Mouse (Mus musculus) ovary, postnatal 36 days (tissue): ENCODE measurements at regions not wholly inside any gene's neighbourhood (a gene's known extent, or its start where the extent isn't known, plus 50 kb on each side); places are given as distances from the start of the nearest gene placed in this dataset.
"Not testable (repeated sequence)": the region's sequence is repeated elsewhere in the genome, so short reads cannot be mapped to it uniquely, and the experiment has no call there.

Experiments used
- DNase-seq: peaks from one replicate; pipeline ENCODE4 v3.0.0; 2022; ENCODE audit warnings: low spot score, mixed read lengths

DNA sequence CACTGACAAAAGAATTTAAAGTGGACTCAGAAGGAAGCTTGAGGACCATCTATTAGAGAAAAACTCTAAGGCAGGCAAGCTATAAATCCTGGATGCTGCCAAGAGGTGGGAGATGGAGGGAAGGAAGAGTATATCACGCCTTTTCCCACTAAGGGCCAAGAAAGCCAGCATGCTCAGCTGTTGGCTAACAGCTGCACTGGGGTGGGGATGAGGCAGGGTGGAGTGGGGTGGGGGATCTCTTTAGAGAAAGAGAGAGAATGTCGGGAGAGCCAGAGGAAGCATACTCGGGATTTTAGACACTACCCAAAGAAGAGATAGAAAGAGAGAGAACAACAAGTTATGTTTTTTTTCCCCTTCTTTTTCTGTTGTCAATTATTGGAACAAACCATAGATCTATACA, 115.2 kb upstream of the Shb start:
- no peak for DNase-seq

DNA sequence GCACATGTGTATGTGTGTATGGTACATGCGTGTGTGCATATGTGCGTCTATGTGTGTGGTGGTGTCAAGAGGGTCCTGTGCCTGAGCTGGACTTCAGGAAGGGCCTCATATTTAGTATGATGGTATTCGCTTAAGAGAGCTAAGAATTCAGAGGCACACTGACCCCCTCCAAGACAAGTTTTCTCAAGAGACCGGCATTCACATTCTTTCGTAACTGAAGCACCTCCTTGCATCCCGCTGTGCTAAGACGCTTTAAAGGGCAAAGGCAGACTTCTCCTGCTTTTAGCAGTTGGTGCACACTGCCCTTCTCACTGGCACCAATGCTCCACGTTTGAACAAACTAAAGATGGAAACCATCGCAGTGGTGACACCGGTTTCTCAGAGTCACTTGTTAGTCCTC, 110.3 kb upstream of the Shb start:
- no peak for DNase-seq

DNA sequence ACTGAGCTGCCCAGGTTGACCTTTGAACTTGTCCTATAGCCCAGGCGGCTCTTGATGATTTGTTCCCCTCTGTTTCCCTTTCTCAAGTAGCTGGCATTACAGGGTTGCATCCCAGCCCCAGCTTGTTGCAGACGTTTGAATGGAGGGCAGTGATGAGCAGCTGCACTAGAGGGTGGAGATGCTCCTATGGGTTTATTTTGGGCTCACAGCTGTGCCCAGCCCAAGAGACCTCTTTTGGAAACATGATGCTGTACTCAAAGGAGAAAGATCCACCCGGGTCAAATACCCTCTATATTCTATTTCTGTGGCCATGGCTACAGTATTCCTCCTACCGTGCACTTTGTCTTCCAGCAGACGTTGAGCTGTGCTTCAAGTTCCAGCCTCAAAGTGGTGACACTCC, 109.0 kb upstream of the Shb start:
- no peak for DNase-seq

DNA sequence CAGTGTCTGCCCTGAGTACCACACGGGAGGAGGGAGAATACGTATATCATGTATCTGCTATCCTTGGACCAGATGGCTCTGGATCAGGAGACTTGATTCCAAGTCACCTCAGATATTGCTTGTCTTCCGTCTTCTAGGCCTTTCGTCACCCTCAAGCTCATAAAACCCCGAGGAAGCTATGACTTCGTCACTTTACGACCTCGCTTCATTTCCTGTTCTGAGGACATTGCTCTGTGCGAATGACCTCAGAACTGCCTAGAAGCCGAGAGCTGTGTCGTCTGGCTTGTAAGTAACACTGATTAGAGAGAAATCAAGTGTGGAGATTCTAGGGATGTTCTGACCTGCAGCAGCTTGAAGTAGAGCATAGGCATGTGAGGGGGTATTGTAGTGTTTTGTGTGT, 108.4 kb upstream of the Shb start:
- DNase-seq, result no peak

DNA sequence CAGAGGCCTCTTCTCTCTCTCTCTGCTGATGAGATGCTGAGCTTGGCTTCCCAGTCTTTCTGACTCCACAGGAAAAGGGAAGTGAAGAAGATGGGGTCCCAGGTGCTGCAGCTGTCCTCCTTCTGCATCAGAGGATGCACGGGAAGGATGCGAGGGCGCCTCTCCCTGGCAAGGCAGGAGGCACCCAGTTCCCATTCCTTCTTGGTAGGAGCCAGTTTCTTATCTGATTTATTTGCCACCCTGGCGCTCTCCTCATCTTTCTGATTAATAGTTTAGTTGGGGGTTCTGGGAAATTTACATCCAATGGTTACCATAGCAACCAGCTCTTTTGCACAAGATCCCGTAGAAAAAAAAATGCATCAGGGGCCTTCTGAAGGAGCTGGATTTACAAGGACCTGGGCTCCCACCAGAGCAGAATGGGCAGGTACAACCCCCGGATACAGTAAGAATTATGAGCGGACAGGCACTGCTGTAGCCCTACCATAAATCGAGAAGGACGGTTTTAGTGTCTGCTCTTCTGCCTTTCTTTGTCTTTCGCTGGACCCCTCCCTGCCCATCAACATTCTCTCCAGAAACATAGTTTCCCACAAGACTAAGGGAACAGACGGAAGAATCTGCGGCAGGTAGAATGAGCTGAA, 107.2 kb upstream of the Shb start:
- no peak for DNase-seq

DNA sequence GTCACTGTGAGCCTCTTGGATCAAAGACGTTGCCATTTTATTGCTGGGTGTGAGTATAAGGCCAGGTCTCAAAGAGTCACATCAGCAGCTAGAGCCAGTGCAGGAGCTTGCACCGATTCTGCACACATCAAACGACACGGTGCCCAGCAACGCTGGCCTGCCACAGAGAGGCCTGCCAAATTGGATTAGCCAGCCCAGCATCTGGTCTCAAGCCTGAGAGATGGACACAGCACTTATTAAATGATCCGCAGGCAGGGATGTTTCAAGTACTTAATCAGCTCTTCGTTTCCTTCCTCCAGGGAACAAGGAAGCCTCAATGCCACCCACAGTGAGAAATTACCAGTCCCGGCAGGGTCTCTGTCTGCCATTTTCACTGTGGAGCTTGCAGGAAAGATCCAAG, 106.1 kb upstream of the Shb start:
- DNase-seq, result no peak

DNA sequence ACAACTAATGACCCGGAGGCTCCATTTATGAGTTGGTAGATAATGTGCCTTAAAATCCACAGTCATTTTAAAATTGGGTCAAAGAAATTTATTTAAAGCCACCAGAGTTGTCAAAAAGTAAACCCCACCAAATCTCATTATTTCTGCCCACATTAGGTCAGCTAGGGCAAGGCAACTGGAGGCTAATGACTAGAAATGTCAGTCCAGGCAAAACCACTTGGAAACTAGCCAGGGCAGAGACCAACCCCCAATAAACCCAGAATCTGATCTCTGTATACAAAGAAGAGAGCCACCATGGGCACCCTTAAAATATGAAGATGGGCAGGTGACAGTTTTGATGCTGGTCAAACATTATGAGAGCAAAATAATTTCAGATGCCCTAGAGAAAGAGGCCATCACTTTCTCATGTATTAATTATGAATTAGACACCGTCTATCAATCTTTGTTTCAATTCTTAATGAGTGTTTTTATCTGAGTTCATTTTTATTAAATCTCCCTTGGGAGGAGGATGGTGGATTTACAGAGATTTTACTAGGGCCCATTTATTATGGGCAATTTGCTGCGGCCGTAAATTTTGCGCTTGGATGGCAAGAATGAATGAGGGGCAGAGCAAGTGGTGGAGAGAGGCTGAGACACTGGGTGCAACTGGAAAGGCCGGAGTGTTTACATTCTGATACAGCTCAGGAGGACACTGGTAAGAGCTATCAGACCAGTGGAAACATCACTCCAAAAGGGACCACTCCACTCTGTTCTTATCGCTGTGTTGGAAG, 99.2 kb upstream of the Shb start:
- no peak for DNase-seq

DNA sequence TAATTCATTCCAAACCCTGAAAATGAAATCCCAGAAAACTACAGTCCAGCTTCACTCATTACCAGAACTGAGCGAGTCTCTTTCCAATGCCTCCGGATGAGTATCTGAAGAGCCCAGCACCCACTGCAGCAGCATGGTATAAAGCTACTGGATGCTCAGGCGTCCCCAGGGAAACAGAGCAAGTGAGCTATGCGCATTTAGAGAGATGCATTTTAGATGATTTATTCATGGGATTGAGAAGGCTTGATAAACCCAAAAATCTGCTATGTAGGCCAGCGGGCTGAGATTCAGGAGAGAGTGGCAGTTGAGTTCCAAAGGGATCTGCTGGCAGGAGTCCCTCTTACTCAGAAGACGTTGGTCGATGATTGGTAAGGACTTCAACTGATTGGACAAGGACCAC, 93.4 kb upstream of the Shb start:
- DNase-seq, result no peak

DNA sequence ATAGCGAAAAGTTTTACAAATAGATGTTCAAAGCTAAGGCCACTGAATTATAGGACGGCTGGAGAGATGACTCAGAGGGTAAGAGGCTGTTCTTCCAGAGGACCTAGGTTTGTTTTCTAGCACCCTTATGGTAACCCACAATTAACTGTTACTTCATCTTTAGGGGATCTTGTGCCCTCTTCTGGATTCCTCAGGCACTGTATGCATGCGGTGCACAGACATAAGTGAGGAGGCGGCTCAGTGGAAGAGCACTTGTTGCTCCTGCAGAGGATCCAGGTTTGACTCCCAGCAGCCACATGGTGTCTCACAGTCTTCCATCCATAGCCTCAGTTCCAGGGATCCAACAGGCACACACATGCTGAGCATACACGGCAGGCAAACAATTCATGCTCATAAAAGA, 89.7 kb upstream of the Shb start:
- no peak for DNase-seq

DNA sequence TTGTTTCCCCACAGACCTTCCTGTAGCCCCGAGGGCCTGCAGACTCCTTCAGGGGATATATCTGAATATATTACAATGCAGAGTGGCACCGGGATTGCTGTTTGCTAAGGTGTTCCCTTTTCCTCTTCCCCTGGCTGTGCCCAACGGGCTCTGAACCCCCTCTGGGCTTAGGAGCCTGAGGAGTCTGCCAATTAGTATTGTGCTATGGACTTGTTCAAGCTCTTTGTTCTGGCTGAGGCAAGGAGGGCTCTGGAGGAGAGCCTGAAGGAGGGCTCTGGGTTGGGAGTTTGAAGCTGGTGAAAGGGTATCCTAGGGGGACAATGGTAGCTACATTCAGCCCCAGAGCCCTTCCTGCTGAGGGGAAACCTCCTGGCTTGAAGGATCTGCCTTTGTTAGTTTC, 84.9 kb upstream of the Shb start:
- DNase-seq, result no peak

DNA sequence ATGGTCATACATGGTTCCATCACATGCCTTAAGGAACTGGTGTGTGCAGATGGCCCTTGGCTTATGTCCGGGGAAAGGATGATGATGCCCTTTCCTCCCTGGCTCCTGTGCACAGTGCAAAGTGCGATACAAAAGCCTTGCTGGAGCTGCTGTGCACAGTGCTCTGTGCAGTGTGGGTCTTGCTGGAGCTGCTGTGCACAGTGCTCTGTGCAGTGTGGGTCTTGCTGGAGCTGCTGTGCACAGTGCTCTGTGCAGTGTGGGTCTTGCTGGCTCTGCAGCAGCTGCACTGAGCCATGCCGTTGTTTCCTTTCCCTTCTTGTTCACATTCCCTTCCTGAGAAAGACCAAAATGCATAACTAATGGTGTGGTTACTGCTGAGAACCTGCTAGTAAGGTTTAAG, 81.2 kb upstream of the Shb start:
- DNase-seq, result not testable (repeated sequence)

DNA sequence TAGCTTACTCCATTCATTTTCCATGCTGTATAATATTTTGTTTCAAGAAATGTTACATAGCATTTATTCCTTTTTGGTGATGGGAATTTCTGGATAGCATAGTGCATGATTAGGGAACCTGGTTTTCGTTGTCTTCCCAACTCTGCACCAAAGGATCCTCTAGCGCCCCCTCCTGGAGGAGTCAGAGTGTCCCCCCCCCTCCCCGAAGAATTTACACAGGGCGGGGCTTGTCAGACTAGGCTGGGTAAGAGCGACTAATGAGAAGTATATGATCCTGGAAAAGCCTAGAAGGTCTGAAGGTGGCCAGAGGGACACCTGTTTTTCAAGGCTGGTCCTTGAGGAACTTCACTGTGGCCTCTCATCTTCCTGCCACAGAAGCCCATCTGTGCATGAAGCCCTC, 79.9 kb upstream of the Shb start:
- peak; percentile 40 for DNase-seq

DNA sequence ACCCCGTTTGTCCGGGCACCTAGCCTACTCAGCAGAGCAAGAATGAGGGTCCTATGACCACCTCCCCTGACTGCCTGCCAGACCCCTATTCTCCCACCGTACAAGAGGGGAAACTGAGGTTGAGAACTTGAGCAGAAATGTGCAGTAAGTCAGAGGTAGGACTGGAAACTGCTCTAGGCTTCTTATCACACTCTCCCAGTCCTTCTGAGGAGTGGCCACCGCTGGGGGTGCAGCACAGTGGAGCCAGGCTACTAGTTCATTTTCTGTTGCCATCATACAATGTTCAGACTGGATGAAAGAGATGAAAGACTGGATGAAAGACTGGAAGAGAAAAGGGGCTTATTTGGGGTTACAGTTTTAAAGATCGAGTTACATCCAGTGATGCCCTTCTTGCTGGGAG, 78.7 kb upstream of the Shb start:
- no peak for DNase-seq

DNA sequence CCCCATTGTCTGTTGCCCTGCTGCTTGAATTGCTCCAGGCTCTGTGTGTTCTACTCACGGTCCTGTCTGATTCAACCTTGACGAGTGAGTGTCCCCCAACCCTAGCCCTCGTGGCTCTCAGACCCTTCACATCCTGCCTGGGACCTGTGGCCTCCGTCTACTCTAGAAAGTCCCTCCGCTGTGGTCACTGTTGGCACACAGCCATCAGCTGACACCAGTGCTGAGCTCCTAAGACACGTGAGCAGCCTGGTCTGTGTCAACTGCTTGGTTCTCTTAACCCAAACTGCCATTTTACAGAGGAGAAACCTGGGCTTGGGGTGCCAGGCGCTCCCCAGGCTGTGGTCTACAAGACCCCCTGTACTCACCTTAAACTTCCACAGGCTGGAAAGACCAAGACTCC, 74.3 kb upstream of the Shb start:
- DNase-seq, result no peak

DNA sequence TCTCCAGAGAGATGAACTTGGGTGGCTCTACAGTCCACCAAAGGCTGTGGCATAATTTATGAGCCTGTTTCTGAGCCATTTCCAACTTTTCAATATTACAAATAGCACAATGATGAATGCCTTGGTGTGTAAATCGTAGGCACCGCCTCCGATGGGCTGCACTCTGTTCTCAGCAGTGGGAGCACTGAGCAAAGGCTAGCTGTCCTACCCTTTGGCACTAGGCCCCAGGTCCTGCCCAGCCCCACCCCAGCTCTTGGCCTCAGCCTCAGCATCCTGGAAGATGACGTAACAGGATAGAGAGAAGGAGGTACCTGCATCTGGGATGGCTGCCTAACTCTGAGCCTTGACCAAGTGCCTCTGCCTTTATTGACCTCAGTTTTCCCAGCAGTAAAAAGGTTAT, 73.4 kb upstream of the Shb start:
- DNase-seq, result no peak

DNA sequence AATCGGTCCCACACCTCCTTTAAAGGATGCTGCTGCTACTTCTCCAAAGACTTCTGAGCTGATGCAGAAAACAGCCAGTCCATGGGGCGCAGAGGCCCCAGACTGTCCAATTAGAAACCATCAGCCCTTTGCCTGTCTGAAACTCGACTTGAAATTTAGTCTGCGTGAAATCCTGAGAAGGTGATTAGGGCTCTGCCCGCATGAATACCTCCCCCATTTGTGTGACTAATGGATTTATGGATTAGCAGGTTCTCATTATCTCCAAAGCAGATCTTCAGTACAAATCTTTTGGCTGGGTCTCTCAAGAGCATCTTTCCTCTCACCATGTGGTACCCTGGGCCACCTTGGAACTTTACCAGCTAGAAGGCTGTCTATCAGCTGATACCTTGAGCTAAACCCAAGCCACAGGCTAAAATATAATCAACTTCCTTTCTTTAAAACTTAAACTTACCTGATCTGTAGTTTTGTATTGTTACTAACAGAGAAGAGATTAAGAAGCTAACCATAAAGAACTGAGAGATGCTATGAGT, 72.1 kb upstream of the Shb start:
- no peak for DNase-seq

DNA sequence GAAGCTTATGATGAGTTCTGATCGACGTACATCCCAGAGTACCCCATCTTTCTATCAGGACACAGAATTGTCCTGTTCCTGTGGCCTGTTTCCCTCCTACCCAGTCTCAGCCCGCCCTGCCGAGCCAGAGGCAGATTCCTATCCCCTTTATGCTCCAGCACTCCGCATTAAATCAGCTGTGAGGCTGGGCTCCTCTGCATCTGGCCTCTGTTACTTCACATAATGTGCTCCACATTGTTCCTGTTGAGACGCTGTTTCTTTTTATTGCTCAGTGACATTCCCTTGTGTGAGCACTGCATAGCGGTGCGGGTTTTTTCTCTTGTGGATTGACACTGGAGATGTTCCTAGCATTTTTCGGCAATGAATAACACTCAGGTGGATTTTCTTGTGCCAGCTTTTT, 68.2 kb upstream of the Shb start:
- DNase-seq, result no peak

DNA sequence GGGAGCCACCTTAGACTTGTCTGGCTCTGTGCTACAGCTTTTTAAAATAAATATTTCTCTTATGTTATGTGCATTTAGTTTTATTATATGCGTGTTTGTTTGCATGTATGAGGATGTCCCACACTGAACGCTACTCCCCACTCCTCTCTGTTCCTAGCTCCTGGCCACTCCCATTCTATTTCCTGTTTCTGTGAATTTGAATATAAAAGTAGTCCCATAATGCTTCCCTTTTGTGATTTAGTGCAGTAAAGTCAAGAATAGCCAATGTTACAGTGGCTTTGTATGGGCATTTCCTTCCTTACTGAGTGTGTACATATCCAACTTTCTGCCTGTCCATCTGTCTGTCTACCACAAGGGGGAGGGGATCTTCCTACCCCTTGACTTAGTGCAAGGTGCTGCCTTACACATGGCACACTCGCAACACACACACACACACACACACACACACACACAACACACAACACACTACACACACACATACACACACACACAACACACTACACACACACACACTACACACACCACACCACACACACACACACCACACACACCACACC, 61.2 kb upstream of the Shb start:
- DNase-seq, result no peak

DNA sequence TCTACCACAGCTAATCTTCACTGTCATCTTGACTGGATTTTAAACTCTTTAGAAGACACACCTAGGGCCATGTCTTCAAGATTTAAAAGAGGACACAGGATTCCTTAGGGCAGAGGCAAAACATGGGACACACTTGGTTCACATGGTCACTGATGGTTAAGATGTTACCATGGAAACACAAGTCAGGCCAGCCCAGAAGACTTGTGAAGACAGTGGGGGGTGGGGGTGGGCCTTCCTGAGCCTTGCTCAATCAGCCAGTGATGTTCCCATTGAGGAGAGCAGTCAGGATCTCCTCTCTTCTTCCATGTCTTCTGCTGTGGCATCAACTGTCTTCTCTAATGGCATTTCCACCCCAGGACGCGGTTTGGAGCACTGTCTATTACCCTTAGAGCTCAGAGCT, 60.5 kb upstream of the Shb start:
- no peak for DNase-seq

DNA sequence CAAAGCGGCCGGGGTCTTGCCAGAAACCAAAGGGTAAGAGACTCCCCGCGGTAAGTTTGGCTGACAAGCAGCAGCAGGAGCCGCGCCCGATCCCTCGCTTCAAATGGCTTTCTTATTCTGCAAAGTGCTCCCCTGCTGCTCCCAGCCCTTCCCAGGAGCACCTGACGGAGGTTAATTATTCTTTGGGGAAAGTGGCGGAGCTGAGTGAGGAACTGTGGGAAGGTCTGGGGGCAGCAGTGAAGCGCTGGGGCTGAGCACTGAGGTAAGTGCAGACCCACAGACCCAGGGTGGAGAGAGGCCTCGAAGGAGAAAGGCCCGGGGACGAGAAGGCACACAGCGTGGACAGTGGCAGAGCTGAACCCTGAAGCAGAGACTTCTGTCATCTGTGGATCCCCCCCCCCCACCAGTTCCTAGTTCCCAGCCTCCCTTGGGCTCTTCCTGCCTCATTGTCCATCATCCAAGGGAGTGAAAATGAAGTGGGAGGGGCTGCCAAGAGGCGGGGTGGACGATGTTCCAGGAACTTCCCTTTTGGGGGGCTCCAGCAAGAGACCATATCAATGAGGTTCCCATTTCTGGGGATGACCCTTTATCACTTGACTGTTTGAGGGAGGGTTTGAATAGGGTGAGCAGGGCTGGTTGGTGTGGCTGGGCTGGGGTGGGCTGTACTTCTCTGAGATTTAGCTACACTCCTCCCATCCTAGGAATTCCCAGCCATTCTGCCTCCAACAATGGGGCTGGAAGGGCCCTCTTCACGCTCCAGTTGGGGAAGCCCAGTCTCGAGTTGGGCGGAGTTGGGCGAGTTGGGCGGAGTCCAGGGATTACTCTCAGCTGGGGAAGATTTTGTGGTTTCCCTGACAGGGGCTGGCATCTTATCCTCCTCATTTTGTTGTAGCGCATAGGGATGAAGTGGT, 59.4 kb upstream of the Shb start:
- no peak for DNase-seq

DNA sequence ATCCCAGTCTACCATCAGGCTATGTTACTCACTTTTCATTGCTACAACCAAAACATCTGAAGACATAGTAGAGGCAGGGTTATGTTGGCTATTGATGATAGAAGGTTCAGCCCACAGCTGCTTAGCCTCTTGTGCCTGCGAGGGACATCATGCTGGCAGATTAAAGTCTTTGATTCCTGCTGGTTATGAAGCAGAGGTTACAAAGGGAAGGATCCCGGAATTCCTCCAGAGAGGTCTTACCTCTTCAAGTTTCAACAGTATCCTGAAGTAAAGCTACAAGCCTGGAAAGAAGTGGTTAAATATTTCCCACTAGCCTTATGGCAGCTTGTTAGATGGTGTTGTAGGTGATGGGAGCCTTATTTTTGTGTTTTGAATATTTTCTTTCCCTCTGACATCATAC, 58.6 kb upstream of the Shb start:
- DNase-seq, result no peak

DNA sequence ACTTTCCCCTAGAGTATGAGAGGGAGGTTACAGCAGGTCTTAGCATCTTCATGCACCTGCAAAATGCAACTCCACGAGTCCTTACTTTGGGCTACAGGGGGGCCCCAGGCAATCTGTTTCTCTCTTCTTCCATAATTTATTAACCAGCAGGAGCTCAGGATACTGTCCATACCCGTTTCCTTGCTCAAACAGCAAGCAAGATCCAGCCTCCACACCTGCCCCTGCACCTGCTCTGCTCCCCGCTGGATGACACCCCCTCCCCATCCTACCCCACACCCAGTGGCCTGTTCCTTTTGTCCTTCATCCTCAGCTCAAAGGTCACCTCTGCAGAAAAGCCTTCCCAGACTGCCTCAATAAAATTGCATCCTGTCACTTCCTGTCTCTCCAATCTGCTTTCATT, 56.1 kb upstream of the Shb start:
- DNase-seq, result no peak

DNA sequence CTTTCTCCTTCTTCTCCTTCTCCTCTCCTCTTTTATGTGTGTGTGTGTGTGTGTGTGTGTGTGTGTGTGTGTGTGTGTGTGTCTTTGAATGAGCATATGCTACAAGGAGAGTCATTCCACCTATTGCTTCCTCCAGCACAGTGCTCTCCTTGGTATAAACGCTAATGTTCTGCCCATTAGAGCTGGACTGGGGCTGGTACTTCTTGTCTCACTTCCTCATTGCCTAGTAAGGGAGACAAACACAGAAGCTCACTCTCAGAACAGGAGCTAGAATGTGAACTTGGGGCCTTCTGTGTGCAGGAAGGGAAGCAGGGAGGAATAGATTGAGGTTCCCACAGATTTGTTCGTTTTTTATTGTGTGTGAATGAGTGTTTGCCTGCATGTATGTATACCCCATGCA, 54.9 kb upstream of the Shb start:
- DNase-seq, result no peak
